ENCODE assay signal across 7 mouse cellular contexts in genomic region chr4:100828737-100829136, GRCm38 (mm10). TPM values are rescaled to one million over a fixed set of nuclear protein-coding genes. Genes with fewer than 3 reads are reported as not detected.
DNase-seq lines count a peak whose midpoint lies in the region; TF ChIP-seq lines count a peak whose summit lies in the region.

No protein-coding gene starts in this region.

- WGBS in hindbrain, embryonic 10.5 days = 20% methylated on average over 10 of the region's 10 CpGs
- 21% methylated on average over 10 of the region's 10 CpGs for WGBS in midbrain, embryonic 10.5 days
- WGBS in cerebellum, adult 2 months = 12% methylated on average over 10 of the region's 10 CpGs

- H3K4me1 ChIP-seq in hindbrain, embryonic 10.5 days (replicated peaks) = peaks cover 27% of the 10 kb centered on the region
- H3K4me1 ChIP-seq in midbrain, embryonic 10.5 days = peaks cover 34% of the 10 kb centered on the region
- H3K4me1 ChIP-seq in cerebellum, adult 2 months (ENCODE audit: control insufficient read depth, insufficient read depth, low read length) = no peaks in the 10 kb centered on the region

- peaks cover 25% of the 10 kb centered on the region for H3K36me3 ChIP-seq in hindbrain, embryonic 10.5 days
- peaks cover 46% of the 10 kb centered on the region for H3K36me3 ChIP-seq in midbrain, embryonic 10.5 days

- H3K9me3 ChIP-seq in hindbrain, embryonic 10.5 days = 0 out of 2 replicates have a peak, but pooled peaks cover 9% of the 10 kb centered on the region
- H3K9me3 ChIP-seq in midbrain, embryonic 10.5 days (replicated peaks) = peaks cover 16% of the 10 kb centered on the region

- no peak for TF ChIP-seq POLR2A in brain, embryonic 14.5 days (IDR thresholded peaks at IDR 0.05; ENCODE audit: borderline replicate concordance, extremely low read depth, insufficient read depth, insufficient read length, poor library complexity, severe bottlenecking)
- TF ChIP-seq POLR2A in cerebellum, adult 2 months (IDR thresholded peaks at IDR 0.05; ENCODE audit: borderline replicate concordance, insufficient read depth, low read length) = no peak

- TF ChIP-seq CTCF in brain, embryonic 14.5 days (IDR thresholded peaks at IDR 0.05; ENCODE audit: borderline replicate concordance, extremely low read depth, insufficient read depth, insufficient read length) = no peak
- TF ChIP-seq CTCF in cerebellum, adult 2 months (IDR thresholded peaks at IDR 0.05; ENCODE audit: borderline replicate concordance, insufficient read depth, low read depth, low read length) = no peak

- no peaks in the 10 kb centered on the region for H3K27me3 ChIP-seq in hindbrain, embryonic 10.5 days (ENCODE audit: insufficient read depth, poor library complexity, severe bottlenecking)
- H3K27me3 ChIP-seq in midbrain, embryonic 10.5 days (ENCODE audit: low read depth, poor library complexity, severe bottlenecking) = no peaks in the 10 kb centered on the region
- no peaks in the 10 kb centered on the region for H3K27me3 ChIP-seq in cerebellum, adult 2 months (ENCODE audit: control insufficient read depth, insufficient read depth, low read length)

- no peak overlapping the region for H3K4me3 ChIP-seq in hindbrain, embryonic 10.5 days
- H3K4me3 ChIP-seq in midbrain, embryonic 10.5 days = no peak overlapping the region
- H3K4me3 ChIP-seq in cerebellum, adult 2 months (replicated peaks; ENCODE audit: insufficient read depth, low read depth, low read length) = no peak overlapping the region

- peak overlapping the region; percentile 50; the same call in 1 of the 2 replicates for H3K27ac ChIP-seq in hindbrain, embryonic 10.5 days
- H3K27ac ChIP-seq in midbrain, embryonic 10.5 days (replicated peaks) = no peak overlapping the region; the same call in 1 of the 2 replicates
- no peak overlapping the region for H3K27ac ChIP-seq in cerebellum, adult 2 months (ENCODE audit: insufficient read depth, low read length)

- DNase-seq in NIH3T3 (ENCODE audit: low read depth) = peak; percentile 22
- peak; percentile 87 for DNase-seq in brain, embryonic 14.5 days (ENCODE audit: low read depth)
- peak; percentile 36 for DNase-seq in hindbrain, embryonic 10.5 days (ENCODE audit: low spot score)
- DNase-seq in midbrain, embryonic 10.5 days (ENCODE audit: low spot score) = peak; percentile 30
- no peak for DNase-seq in left cerebral cortex, adult 18-20 months (ENCODE audit: low spot score in 2 of 2)
- no peak for DNase-seq in cerebellum, adult 2 months
- DNase-seq in adrenal gland, postnatal 4 days (ENCODE audit: low spot score in 2 of 2) = no peak

RNA-seq across cellular contexts. Expression of gene Cachd1, which starts 52.3 kb away (rescaled TPM):
- polyA plus RNA-seq in brain, embryonic 14.5 days (2012; rRNA removed) = 111 and 150 TPM in 2 replicates
- polyA plus RNA-seq in hindbrain, embryonic 10.5 days (2016; fragmentation: Nextera tagmentation; extraction: Ambion mirVana) = 28.1 and 28.7 TPM in 2 replicates
- polyA plus RNA-seq in midbrain, embryonic 10.5 days (2016; fragmentation: Nextera tagmentation; extraction: Ambion mirVana) = 34.8 and 42.7 TPM in 2 replicates
- total RNA-seq in left cerebral cortex, adult 18-20 months (2021) = 10 to 100 TPM in 1 of 2 experiments, 1 to 10 TPM in 1; 9.9 to 16.4 TPM
- polyA plus RNA-seq in cerebellum, adult 2 months (2012; rRNA removed) = 29.2 and 41.4 TPM in 2 replicates
- 10 to 100 TPM; 14.6 to 16.7 TPM for total RNA-seq in adrenal gland, postnatal 4 days (2021)

Comparison
In these comparisons a context has a peak if more than half of its experiments do, and no peak if none do; other contexts are left out.
1. DNase-seq: peak in NIH3T3 (single experiment), brain, embryonic 14.5 days (single experiment), hindbrain, embryonic 10.5 days (single experiment) and midbrain, embryonic 10.5 days (single experiment); none in left cerebral cortex, adult 18-20 months (0 of 2), cerebellum, adult 2 months (0 of 2) and adrenal gland, postnatal 4 days (0 of 2).